Mouse (Mus musculus) forebrain, embryonic 10.5 days (tissue): ENCODE data around the gene Thbs4. TPM values are rescaled to one million over a fixed set of nuclear protein-coding genes. Genes with fewer than 3 reads are reported as not detected.

Experiments used
- DNase-seq: peaks from one replicate; pipeline ENCODE4 v3.0.0-alpha.2; 2017; ENCODE audit warnings: low spot score; ENCODE audit errors: extremely low spot score
- H3K27ac ChIP-seq: fragments of 300-500 bp; sonication (generic); 2 replicates; pipeline ENCODE4 v1.5.1; 2016; ENCODE audit warnings: mild to moderate bottlenecking
- H3K27me3 ChIP-seq: fragments of 300-500 bp; sonication (generic); 2 replicates; pipeline ENCODE4 v1.6.1; 2016; ENCODE audit warnings: mild to moderate bottlenecking; ENCODE audit not compliant: poor library complexity, severe bottlenecking
- H3K36me3 ChIP-seq: fragments of 300-500 bp; sonication (generic); replicated peaks from 2 replicates; pipeline ENCODE4 v1.6.1; 2016; ENCODE audit warnings: mild to moderate bottlenecking, moderate library complexity
- H3K4me1 ChIP-seq: fragments of 300-500 bp; sonication (generic); 2 replicates; pipeline ENCODE4 v1.6.1; 2016
- H3K4me3 ChIP-seq: fragments of 300-500 bp; sonication (generic); 2 replicates; pipeline ENCODE4 v1.5.1; 2016; ENCODE audit warnings: mild to moderate bottlenecking, moderate library complexity
- H3K9me3 ChIP-seq: fragments of 300-500 bp; sonication (generic); 2 replicates; pipeline ENCODE4 v1.6.1; 2016; ENCODE audit warnings: mild to moderate bottlenecking, moderate library complexity
- WGBS: fragments of 180-500 bp; shearing (Covaris S2); methylation state at CpG from one replicate; pipeline ENCODE4 v1.1.7; 2016; 5-methylcytosine and 5-hydroxymethylcytosine counted together
- polyA plus RNA-seq: library from polyadenylated mRNA; unstranded; fragments of >200 nt; fragmentation: Nextera tagmentation; extraction: Ambion mirVana; gene quantifications from 2 replicates; pipeline ENCODE4 v1.2.1, GENCODE M21; 2016

Thbs4 gene
- polyA plus RNA-seq, 1 experiment from 2014 or later: 2.3 TPM

GRCm38 (mm10) chr13:92732836-92733235, 61.8 kb downstream of the Thbs4 start:
- DNase-seq: no peak
- Histone ChIP-seq H3K9me3 (no peaks in the 10 kb centered on the region), H3K27me3 (no peaks in the 10 kb centered on the region), H3K27ac (no peak overlapping the region), H3K4me1 (peaks cover 17% of the 10 kb centered on the region), H3K36me3 (no peaks in the 10 kb centered on the region), H3K4me3 (no peak overlapping the region)
- WGBS: 88% methylated on average over 5 of the region's 5 CpGs

DNA sequence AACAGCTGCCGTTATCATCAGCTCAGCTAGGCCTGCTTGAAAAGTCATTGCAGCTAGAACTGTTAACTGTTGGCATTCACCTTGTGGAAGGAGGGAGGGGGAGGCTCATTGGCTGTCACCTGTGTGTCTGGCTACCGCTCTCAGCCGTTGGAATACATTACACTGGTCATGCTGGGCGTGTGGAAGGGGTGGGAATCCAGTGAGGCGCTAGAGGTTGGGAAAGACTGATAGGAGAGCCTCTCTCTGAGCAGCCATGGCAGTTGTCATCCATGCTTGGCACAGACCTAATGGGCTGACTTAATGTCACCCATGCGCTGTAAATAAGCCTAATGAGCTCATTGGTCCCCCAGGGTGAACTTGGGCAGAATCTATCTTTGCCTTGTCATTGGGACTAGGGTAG, 62.8 kb downstream of the Thbs4 start:
- no peaks in the 10 kb centered on the region for H3K27me3 ChIP-seq
- no peaks in the 10 kb centered on the region for H3K9me3 ChIP-seq
- no peak overlapping the region for H3K27ac ChIP-seq
- no peak overlapping the region for H3K4me3 ChIP-seq
- DNase-seq: no peak
- no peaks in the 10 kb centered on the region for H3K36me3 ChIP-seq
- H3K4me1 ChIP-seq: peaks cover 12% of the 10 kb centered on the region
- WGBS: 87% methylated on average over 6 of the region's 6 CpGs

GRCm38 (mm10) chr13:92729811-92730210, 64.8 kb downstream of the Thbs4 start:
- no peaks in the 10 kb centered on the region for H3K36me3 ChIP-seq
- DNase-seq: no peak
- 70% methylated on average over 13 of the region's 13 CpGs for WGBS
- no peak overlapping the region for H3K4me3 ChIP-seq
- no peaks in the 10 kb centered on the region for H3K27me3 ChIP-seq
- 0 out of 2 replicates have a peak, but pooled peaks cover 5% of the 10 kb centered on the region for H3K4me1 ChIP-seq
- no peak overlapping the region for H3K27ac ChIP-seq
- no peaks in the 10 kb centered on the region for H3K9me3 ChIP-seq

GRCm38 (mm10) chr13:92722389-92722788, 72.2 kb downstream of the Thbs4 start:
- Histone ChIP-seq H3K4me1 (no peaks in the 10 kb centered on the region), H3K27me3 (no peaks in the 10 kb centered on the region), H3K36me3 (no peaks in the 10 kb centered on the region), H3K9me3 (no peaks in the 10 kb centered on the region), H3K27ac (no peak overlapping the region), H3K4me3 (no peak overlapping the region)
- DNase-seq: no peak
- 86% methylated on average over 5 of the region's 5 CpGs for WGBS

- Histone ChIP-seq H3K9me3 (no peaks in the 10 kb centered on the region), H3K4me1 (no peaks in the 10 kb centered on the region), H3K27me3 (no peaks in the 10 kb centered on the region), H3K4me3 (no peak overlapping the region), H3K27ac (no peak overlapping the region), H3K36me3 (no peaks in the 10 kb centered on the region)
- DNase-seq: no peak
- WGBS: 88% methylated on average over 4 of the region's 4 CpGs
Observed at GRCm38 (mm10) chr13:92721006-92721405, 73.6 kb downstream of the Thbs4 start.

GRCm38 (mm10) chr13:92717851-92718665, 76.6 kb downstream of the Thbs4 start:
- WGBS: 94% methylated on average over 3 of the region's 3 CpGs

GRCm38 (mm10) chr13:92712619-92713018, 82.0 kb downstream of the Thbs4 start:
- no peak overlapping the region for H3K27ac ChIP-seq
- no peaks in the 10 kb centered on the region for H3K27me3 ChIP-seq
- H3K9me3 ChIP-seq: no peaks in the 10 kb centered on the region
- peaks cover 27% of the 10 kb centered on the region for H3K4me1 ChIP-seq
- no peak overlapping the region for H3K4me3 ChIP-seq
- 85% methylated on average over 4 of the region's 4 CpGs for WGBS
- H3K36me3 ChIP-seq: 0 out of 2 replicates have a peak, but pooled peaks cover 2% of the 10 kb centered on the region
- DNase-seq: no peak

More at GRCm38 (mm10) chr13:92717851-92718665, 76.6 kb downstream of the Thbs4 start:
- DNase-seq: no peak
- Histone ChIP-seq H3K36me3 (no peaks in the 10 kb centered on the region), H3K27ac (no peak overlapping the region), H3K4me3 (no peak overlapping the region), H3K9me3 (no peaks in the 10 kb centered on the region), H3K27me3 (no peaks in the 10 kb centered on the region), H3K4me1 (no peaks in the 10 kb centered on the region)

DNA sequence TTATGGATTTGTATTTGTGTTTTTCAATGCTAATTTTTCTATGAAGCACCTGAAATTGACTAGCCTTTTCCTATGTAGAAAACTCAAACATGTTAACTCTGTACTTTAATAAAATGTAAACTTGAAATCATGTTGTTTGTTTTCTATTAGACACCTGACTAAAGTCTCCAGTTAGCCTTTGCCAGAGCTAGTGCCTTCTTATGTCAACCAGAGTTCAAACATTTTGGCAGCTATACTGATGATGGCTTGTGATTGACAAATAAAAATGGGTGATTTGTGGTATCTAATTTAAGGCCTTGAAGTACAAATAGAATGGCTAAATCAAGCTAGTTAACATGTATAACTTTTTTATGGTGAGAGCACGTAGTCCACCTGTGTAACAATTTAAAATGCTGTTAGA, 82.8 kb downstream of the Thbs4 start:
- 96% methylated on average over 1 of the region's 1 CpGs for whole genome bisulfite sequencing
- DNase-seq: no peak
- Histone ChIP-seq H3K9me3 (no peaks in the 10 kb centered on the region), H3K27ac (no peak overlapping the region), H3K4me3 (no peak overlapping the region), H3K4me1 (peaks cover 27% of the 10 kb centered on the region), H3K36me3 (0 out of 2 replicates have a peak, but pooled peaks cover 2% of the 10 kb centered on the region), H3K27me3 (no peaks in the 10 kb centered on the region)

- no peak overlapping the region for H3K27ac ChIP-seq
- peaks cover 10% of the 10 kb centered on the region; the same call in 1 of the 2 replicates for H3K36me3 ChIP-seq
- peaks cover 14% of the 10 kb centered on the region for H3K27me3 ChIP-seq
- H3K9me3 ChIP-seq: no peaks in the 10 kb centered on the region
- no peak overlapping the region for H3K4me3 ChIP-seq
- 83% methylated on average over 1 of the region's 1 CpGs for WGBS
- peaks cover 28% of the 10 kb centered on the region for H3K4me1 ChIP-seq
- DNase-seq: no peak
Observed at GRCm38 (mm10) chr13:92710361-92710760, 84.3 kb downstream of the Thbs4 start.

GRCm38 (mm10) chr13:92709535-92709934, 85.1 kb downstream of the Thbs4 start:
- H3K9me3 ChIP-seq: no peaks in the 10 kb centered on the region
- peaks cover 36% of the 10 kb centered on the region for H3K4me1 ChIP-seq
- H3K27ac ChIP-seq: peak overlapping the region; percentile 44; the same call in 1 of the 2 replicates
- peaks cover 10% of the 10 kb centered on the region; the same call in 1 of the 2 replicates for H3K36me3 ChIP-seq
- H3K27me3 ChIP-seq: peaks cover 20% of the 10 kb centered on the region
- DNase-seq: no peak
- WGBS: 11% methylated on average over 3 of the region's 3 CpGs
- H3K4me3 ChIP-seq: no peak overlapping the region

DNA sequence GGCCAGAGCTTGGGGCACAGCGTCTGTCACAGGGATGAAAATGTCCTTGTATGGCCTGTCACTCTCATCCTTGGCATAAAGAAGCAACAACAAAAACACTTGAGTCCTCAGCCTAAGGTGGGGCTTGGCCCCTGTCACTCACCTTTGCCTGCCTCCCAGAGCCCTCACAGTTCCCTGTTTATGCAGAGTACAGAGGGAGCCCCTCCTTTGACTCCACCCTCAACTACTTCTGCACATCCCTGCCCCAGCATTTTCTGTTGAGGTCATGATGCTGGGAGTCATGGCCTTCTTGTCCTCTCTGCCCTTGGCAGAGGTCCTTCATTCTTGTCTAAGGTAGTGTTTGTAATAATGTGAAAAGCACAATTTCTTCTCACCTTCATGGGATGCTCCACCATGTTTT, 86.2 kb downstream of the Thbs4 start:
- 57% methylated on average over 1 of the region's 1 CpGs for WGBS
- H3K4me3 ChIP-seq: no peak overlapping the region
- H3K27me3 ChIP-seq: peaks cover 20% of the 10 kb centered on the region
- H3K36me3 ChIP-seq: peaks cover 10% of the 10 kb centered on the region; the same call in 1 of the 2 replicates
- H3K9me3 ChIP-seq: no peaks in the 10 kb centered on the region
- no peak overlapping the region for H3K27ac ChIP-seq
- H3K4me1 ChIP-seq: peaks cover 47% of the 10 kb centered on the region
- no peak for DNase-seq

DNA sequence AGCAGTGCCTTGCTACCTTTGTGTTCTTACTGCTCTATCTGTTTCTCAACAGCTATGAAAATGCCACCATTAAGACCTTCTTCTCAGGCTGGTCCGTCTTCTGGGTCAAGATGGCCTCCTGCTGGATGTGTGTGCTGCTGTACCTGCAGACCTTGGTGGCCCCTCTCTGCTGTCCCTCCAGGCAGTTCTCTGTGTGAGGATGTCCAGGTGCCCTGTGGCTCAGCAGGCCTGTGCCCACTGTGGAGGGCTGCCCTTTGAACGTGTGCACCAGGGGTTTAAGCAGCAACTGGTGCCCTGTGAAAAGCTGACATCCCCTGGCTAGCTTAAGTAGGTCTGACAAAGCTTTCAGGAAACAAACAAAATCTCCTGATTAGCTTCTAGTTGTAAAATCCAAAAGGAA, 86.7 kb downstream of the Thbs4 start:
- H3K27me3 ChIP-seq: peaks cover 20% of the 10 kb centered on the region
- no peak overlapping the region for H3K4me3 ChIP-seq
- no peaks in the 10 kb centered on the region for H3K9me3 ChIP-seq
- peaks cover 52% of the 10 kb centered on the region for H3K4me1 ChIP-seq
- peaks cover 10% of the 10 kb centered on the region; the same call in 1 of the 2 replicates for H3K36me3 ChIP-seq
- 68% methylated on average over 2 of the region's 2 CpGs for WGBS
- no peak overlapping the region for H3K27ac ChIP-seq
- no peak for DNase-seq

GRCm38 (mm10) chr13:92706342-92707061, 88.1 kb downstream of the Thbs4 start:
- no peaks in the 10 kb centered on the region for H3K9me3 ChIP-seq
- H3K36me3 ChIP-seq: peaks cover 10% of the 10 kb centered on the region; the same call in 1 of the 2 replicates
- peaks cover 20% of the 10 kb centered on the region for H3K27me3 ChIP-seq
- no peak for DNase-seq
- no peak overlapping the region for H3K4me3 ChIP-seq
- H3K4me1 ChIP-seq: peaks cover 53% of the 10 kb centered on the region
- H3K27ac ChIP-seq: no peak overlapping the region
- WGBS: 91% methylated on average over 9 of the region's 9 CpGs
